20 mouse cellular contexts compared by ENCODE assay signal in genomic region chr7:87762376-87762775, GRCm38 (mm10).
DNase-seq lines count a peak whose midpoint lies in the region; ATAC-seq and TF ChIP-seq lines count a peak whose summit lies in the region.
"Had no signal": no experiment of that assay in that cellular context is flagged by ENCODE, and none has a peak within 500 bp of the region (broad histone marks: within the 10 kb centered on the region; RNA-seq: fewer than 3 reads in every experiment).

No protein-coding gene starts in this region.

- H3K36me3 ChIP-seq in midbrain, embryonic 14.5 days (ENCODE audit: control insufficient read depth, insufficient read depth, low read length) = no peaks in the 10 kb centered on the region
- H3K36me3 ChIP-seq in midbrain, embryonic 10.5 days = no peaks in the 10 kb centered on the region
- no peaks in the 10 kb centered on the region for H3K36me3 ChIP-seq in hindbrain, postnatal 0 days (ENCODE audit: insufficient read depth, low read length)
- H3K36me3 ChIP-seq: heart, embryonic 10.5 days; limb, embryonic 13.5 days; liver, embryonic 12.5 days had no signal

- TF ChIP-seq CTCF in hindbrain, postnatal 0 days (IDR thresholded peaks at IDR 0.05; ENCODE audit: low read depth) = no peak

- H3K4me1 ChIP-seq in midbrain, embryonic 14.5 days (ENCODE audit: control insufficient read depth, insufficient read depth, low read length) = no peaks in the 10 kb centered on the region
- H3K4me1 ChIP-seq in midbrain, embryonic 10.5 days = peaks cover 15% of the 10 kb centered on the region
- no peaks in the 10 kb centered on the region for H3K4me1 ChIP-seq in hindbrain, postnatal 0 days (ENCODE audit: insufficient read depth, low read length)
- H3K4me1 ChIP-seq: heart, embryonic 10.5 days; limb, embryonic 13.5 days; liver, embryonic 12.5 days had no signal

- H3K27me3 ChIP-seq in midbrain, embryonic 14.5 days (ENCODE audit: control insufficient read depth, insufficient read depth, low read length) = no peaks in the 10 kb centered on the region
- H3K27me3 ChIP-seq in midbrain, embryonic 10.5 days (ENCODE audit: low read depth, poor library complexity, severe bottlenecking) = no peaks in the 10 kb centered on the region
- no peaks in the 10 kb centered on the region for H3K27me3 ChIP-seq in hindbrain, postnatal 0 days (ENCODE audit: insufficient read depth, low read length)
- H3K27me3 ChIP-seq: limb, embryonic 13.5 days; liver, embryonic 12.5 days had no signal

- ATAC-seq in frontal cortex, adult (ENCODE audit: low TSS enrichment) = 0 out of 2 replicates have a peak, but pooled peaks have one; percentile 27
- peak; percentile 46; the same call in 1 of the 2 replicates for ATAC-seq in midbrain, embryonic 14.5 days (ENCODE audit: low FRiP score, low TSS enrichment)
- ATAC-seq in hindbrain, postnatal 0 days = no peak
- ATAC-seq: intestine, postnatal 0 days; liver, embryonic 12.5 days had no signal

- H3K4me3 ChIP-seq in midbrain, embryonic 14.5 days (replicated peaks; ENCODE audit: low read depth, low read length) = no peak overlapping the region
- no peak overlapping the region for H3K4me3 ChIP-seq in midbrain, embryonic 10.5 days
- H3K4me3 ChIP-seq in hindbrain, postnatal 0 days (ENCODE audit: low read length) = no peak overlapping the region
- H3K4me3 ChIP-seq: heart, embryonic 10.5 days; limb, embryonic 13.5 days; liver, embryonic 12.5 days had no signal

- H3K27ac ChIP-seq in midbrain, embryonic 14.5 days (replicated peaks; ENCODE audit: low read depth, low read length) = no peak overlapping the region
- no peak overlapping the region for H3K27ac ChIP-seq in midbrain, embryonic 10.5 days (replicated peaks)
- H3K27ac ChIP-seq in hindbrain, postnatal 0 days = no peak overlapping the region
- H3K27ac ChIP-seq: heart, embryonic 10.5 days; limb, embryonic 13.5 days; liver, embryonic 12.5 days had no signal

- peak; percentile 9 to 20 for DNase-seq in cerebellum, postnatal 10 days
- DNase-seq in cerebellum, adult 9-10 months = no peak
- DNase-seq in frontal cortex, postnatal 10 days (ENCODE audit: low spot score in 2 of 2) = no peak
- DNase-seq in midbrain, embryonic 14.5 days = peak; percentile 21
- no peak for DNase-seq in midbrain, embryonic 10.5 days (ENCODE audit: low spot score)
- DNase-seq in hindbrain, postnatal 0 days (ENCODE audit: low spot score) = peak; percentile 40
- no peak for DNase-seq in testis, postnatal 14 days (ENCODE audit: low spot score)
- DNase-seq: adrenal gland, postnatal 14 days; cerebellum, adult 9-11 months; kidney, postnatal 25 days; lung, adult 18-20 months; lung, postnatal 10 days; right cerebral cortex, postnatal 14 days; spleen, adult 18-20 months; thymus, postnatal 14 days had no signal

- no peak overlapping the region for H3K4me2 ChIP-seq in midbrain, embryonic 14.5 days (ENCODE audit: low read length)
- no peak overlapping the region for H3K4me2 ChIP-seq in hindbrain, postnatal 0 days (ENCODE audit: low read depth, low read length)
- H3K4me2 ChIP-seq: limb, embryonic 13.5 days; liver, embryonic 12.5 days had no signal

- WGBS in midbrain, embryonic 14.5 days = 36% methylated on average over 3 of the region's 3 CpGs
- WGBS in midbrain, embryonic 10.5 days = 56% methylated on average over 3 of the region's 3 CpGs
- 23% methylated on average over 3 of the region's 3 CpGs for WGBS in hindbrain, postnatal 0 days

- H3K9ac ChIP-seq in midbrain, embryonic 14.5 days (replicated peaks; ENCODE audit: low read length) = no peak overlapping the region
- no peak overlapping the region for H3K9ac ChIP-seq in hindbrain, postnatal 0 days (replicated peaks; ENCODE audit: low read length)
- H3K9ac ChIP-seq: limb, embryonic 13.5 days; liver, embryonic 12.5 days had no signal

- no peaks in the 10 kb centered on the region for H3K9me3 ChIP-seq in midbrain, embryonic 14.5 days (ENCODE audit: control insufficient read depth, low read length)
- H3K9me3 ChIP-seq in midbrain, embryonic 10.5 days (replicated peaks) = no peaks in the 10 kb centered on the region
- H3K9me3 ChIP-seq in hindbrain, postnatal 0 days (ENCODE audit: low read length) = no peaks in the 10 kb centered on the region
- H3K9me3 ChIP-seq: heart, embryonic 10.5 days; limb, embryonic 13.5 days; liver, embryonic 12.5 days had no signal

Comparison
In these comparisons a context has a peak if more than half of its experiments do, and no peak if none do; other contexts are left out.
1. DNase-seq: peak in cerebellum, postnatal 10 days (2 of 2), midbrain, embryonic 14.5 days (single experiment) and hindbrain, postnatal 0 days (single experiment); none in cerebellum, adult 9-10 months (single experiment), frontal cortex, postnatal 10 days (0 of 2), midbrain, embryonic 10.5 days (single experiment) and testis, postnatal 14 days (single experiment).